Mouse (Mus musculus) lung, embryonic 16.5 days (tissue): ENCODE results near the gene Gm20683. TPM values are rescaled to one million over a fixed set of nuclear protein-coding genes. Genes with fewer than 3 reads are reported as not detected.
A peak's percentile ranks its signal among the peaks of the same experiment; 100 is the strongest.
"Not testable (repeated sequence)": the region's sequence is repeated elsewhere in the genome, so short reads cannot be mapped to it uniquely, and the experiment has no call there.

Experiments used
- ATAC-seq: fragments of 200-750 bp; cut with Nextera tagmentation; 2 replicates; pipeline ENCODE4 v1.8.0; 2017; ENCODE audit warnings: low read depth, mild to moderate bottlenecking, moderate library complexity
- H3K27ac ChIP-seq: fragments of 300-500 bp; sonication (generic); 2 replicates; pipeline ENCODE4 v1.5.1; 2014; ENCODE audit warnings: mild to moderate bottlenecking, control low read depth, low read length
- H3K27me3 ChIP-seq: fragments of 300-500 bp; sonication (generic); 2 replicates; pipeline ENCODE4 v1.6.1; 2014; ENCODE audit warnings: low read depth, low read length, mixed read lengths; ENCODE audit not compliant: control insufficient read depth, insufficient read depth
- H3K36me3 ChIP-seq: fragments of 300-500 bp; sonication (generic); 2 replicates; pipeline ENCODE4 v1.6.1; 2014; ENCODE audit warnings: low read length; ENCODE audit not compliant: control insufficient read depth, insufficient read depth
- H3K4me1 ChIP-seq: fragments of 300-500 bp; sonication (generic); replicated peaks from 2 replicates; pipeline ENCODE4 v1.6.1; 2014; ENCODE audit warnings: low read length, mixed read lengths; ENCODE audit not compliant: control insufficient read depth, insufficient read depth
- H3K4me2 ChIP-seq: fragments of 300-500 bp; sonication (generic); 2 replicates; pipeline ENCODE4 v1.6.1; 2014; ENCODE audit warnings: low read depth, low read length, control low read depth
- H3K4me3 ChIP-seq: fragments of 300-500 bp; sonication (generic); 2 replicates; pipeline ENCODE4 v1.5.1; 2014; ENCODE audit warnings: mild to moderate bottlenecking, low read length, control low read depth
- H3K9ac ChIP-seq: fragments of 300-500 bp; sonication (generic); 2 replicates; pipeline ENCODE4 v1.6.1; 2014; ENCODE audit warnings: low read length, control low read depth
- H3K9me3 ChIP-seq: fragments of 300-500 bp; sonication (generic); 2 replicates; pipeline ENCODE4 v1.6.1; 2016; ENCODE audit warnings: low read length; ENCODE audit not compliant: control insufficient read depth
- WGBS: fragments of 180-500 bp; shearing (Covaris S2); extraction: QIAGEN DNeasy Blood & Tissue Kit; methylation state at CpG from one replicate; pipeline ENCODE4 v1.1.7; 2014; 5-methylcytosine and 5-hydroxymethylcytosine counted together
- polyA plus RNA-seq: library from polyadenylated mRNA; unstranded; fragments of >200 nt; fragmentation: Nextera tagmentation; extraction: Ambion mirVana; gene quantifications from 2 replicates; pipeline ENCODE4 v1.2.1, GENCODE M21; 2015

Gm20683 gene
- polyA plus RNA-seq, 1 experiment from 2014 or later: 1.9 TPM

DNA sequence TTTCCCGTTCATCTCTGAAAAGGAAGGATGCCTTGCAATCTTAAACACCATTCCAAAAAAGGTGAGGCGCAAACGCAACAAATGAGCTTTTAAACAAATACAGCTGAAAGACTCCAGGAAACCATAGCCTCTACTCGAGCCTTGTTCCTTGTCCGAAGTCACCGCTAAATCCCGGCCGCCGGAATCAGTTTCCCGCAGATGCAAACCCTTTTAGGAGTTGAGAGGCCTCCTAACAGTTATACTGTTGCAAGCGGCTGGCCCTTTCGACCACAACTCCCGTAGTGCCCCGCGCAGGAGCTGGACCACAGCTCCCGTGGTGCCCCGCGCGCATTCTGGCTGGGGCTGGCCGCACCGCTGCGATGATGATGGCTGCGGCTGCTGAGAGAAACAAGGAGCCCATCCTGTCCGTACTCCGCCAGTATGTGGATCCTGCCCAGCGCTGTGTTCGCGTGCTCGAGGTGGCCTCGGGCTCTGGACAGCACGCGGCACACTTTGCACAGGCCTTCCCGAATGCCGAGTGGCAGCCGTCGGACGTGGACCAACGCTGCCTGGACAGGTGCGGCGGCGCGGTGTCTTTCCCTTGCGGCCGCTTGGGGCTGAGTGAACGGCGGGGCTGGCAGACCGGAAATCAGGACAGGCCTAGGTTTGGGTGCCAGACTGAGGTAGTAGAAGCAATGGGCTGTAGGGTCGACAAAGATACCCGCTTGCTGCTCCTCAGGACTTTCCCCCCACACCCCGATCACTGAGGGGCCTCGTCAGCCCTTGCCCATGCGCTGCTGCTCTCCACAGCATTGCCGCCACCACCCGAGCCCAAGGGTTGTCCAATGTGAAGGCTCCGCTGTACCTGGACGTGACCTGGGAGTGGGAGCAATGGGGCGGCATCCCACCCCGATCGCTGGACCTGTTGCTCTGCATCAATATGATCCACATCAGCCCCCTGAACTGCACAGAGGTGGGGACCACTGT, 33.9 kb upstream of the Gm20683 start:
- H3K4me3 ChIP-seq: peak overlapping the region; percentile 87
- H3K4me2 ChIP-seq: peak overlapping the region; percentile 91
- H3K9ac ChIP-seq: peak overlapping the region; percentile 85
- H3K27ac ChIP-seq: peak overlapping the region; percentile 92
- H3K27me3 ChIP-seq: no peaks in the 10 kb centered on the region
- no peaks in the 10 kb centered on the region for H3K9me3 ChIP-seq
- under 1% methylated on average over 59 of the region's 59 CpGs for WGBS
- peak; percentile 95 for ATAC-seq
- peaks cover 19% of the 10 kb centered on the region for H3K4me1 ChIP-seq
- H3K36me3 ChIP-seq: peaks cover 2% of the 10 kb centered on the region; the same call in 1 of the 2 replicates

- Histone ChIP-seq H3K27ac (peak within 1 kb of the TSS; percentile 92), H3K4me1 (peaks cover 19% of the 10 kb centered on the region), H3K27me3 (no peaks in the 10 kb centered on the region), H3K9me3 (no peaks in the 10 kb centered on the region), H3K4me2 (peak within 1 kb of the TSS; percentile 91), H3K9ac (peak within 1 kb of the TSS; percentile 85), H3K4me3 (peak within 1 kb of the TSS; percentile 87), H3K36me3 (peaks cover 2% of the 10 kb centered on the region; the same call in 1 of the 2 replicates)
- peak; percentile 85 for ATAC-seq
- under 1% methylated on average over 25 of the region's 25 CpGs for WGBS
Observed at GRCm38 (mm10) chr17:25874721-25875170, 33.2 kb upstream of the Gm20683 start, which contains the start of gene Mettl26. Mettl26 (plus strand) TSS chr17:25875074.

GRCm38 (mm10) chr17:25874148-25874720, 32.7 kb upstream of the Gm20683 start:
- Histone ChIP-seq H3K9ac (peak overlapping the region; percentile 85), H3K4me1 (peaks cover 19% of the 10 kb centered on the region), H3K9me3 (no peaks in the 10 kb centered on the region), H3K27ac (peak overlapping the region; percentile 92), H3K4me3 (peak overlapping the region; percentile 87), H3K27me3 (no peaks in the 10 kb centered on the region), H3K36me3 (no peaks in the 10 kb centered on the region; the same call in 1 of the 2 replicates), H3K4me2 (peak overlapping the region; percentile 91)
- 4% methylated on average over 14 of the region's 14 CpGs for WGBS
- ATAC-seq: no peak

DNA sequence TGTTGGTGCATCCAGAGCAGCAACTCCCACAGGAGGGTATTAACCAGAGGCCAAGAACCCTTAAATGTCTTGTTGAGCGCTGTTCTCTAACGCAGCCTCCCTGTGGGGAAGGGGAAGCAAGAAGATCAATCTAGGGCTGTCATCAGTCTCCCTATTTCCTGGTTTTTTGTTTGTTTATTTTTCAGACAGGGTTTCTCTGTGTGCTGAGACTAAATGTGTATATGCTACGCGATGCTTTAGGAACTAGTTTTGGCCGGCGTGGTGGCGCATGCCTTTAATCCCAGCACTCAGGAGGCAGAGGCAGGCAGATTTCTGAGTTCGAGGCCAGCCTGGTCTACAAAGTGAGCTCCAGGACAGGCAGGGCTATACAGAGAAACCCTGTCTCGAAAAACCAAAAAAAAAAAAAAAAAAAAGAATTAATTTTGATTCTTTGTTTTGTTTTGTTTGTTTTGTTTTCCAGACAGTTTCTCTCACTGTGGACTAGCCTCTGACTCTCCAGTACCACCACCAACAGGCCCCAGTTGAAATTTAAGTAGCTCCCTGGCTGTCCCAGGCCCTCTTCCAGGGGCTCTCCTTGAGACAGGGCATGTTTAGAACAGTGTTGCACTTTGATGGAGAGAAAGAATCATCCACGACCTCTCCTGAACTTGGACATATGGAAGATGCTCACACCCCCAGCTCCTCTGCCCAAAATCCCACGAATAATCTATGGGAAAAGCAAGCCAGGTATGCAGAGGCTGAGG, 32.0 kb upstream of the Gm20683 start:
- no peak overlapping the region for H3K27ac ChIP-seq

GRCm38 (mm10) chr17:25872676-25873075, 31.1 kb upstream of the Gm20683 start:
- ATAC-seq: no peak

More for the DNA sequence above, 32.0 kb upstream of the Gm20683 start:
- Histone ChIP-seq H3K4me2 (peak overlapping the region; percentile 91), H3K4me1 (peaks cover 24% of the 10 kb centered on the region), H3K27me3 (no peaks in the 10 kb centered on the region), H3K36me3 (no peaks in the 10 kb centered on the region; the same call in 1 of the 2 replicates), H3K9ac (peak overlapping the region; percentile 85; the same call in 1 of the 2 replicates), H3K4me3 (peak overlapping the region; percentile 87; the same call in 1 of the 2 replicates), H3K9me3 (no peaks in the 10 kb centered on the region)
- WGBS: 68% methylated on average over 11 of the region's 11 CpGs
- no peak for ATAC-seq

DNA sequence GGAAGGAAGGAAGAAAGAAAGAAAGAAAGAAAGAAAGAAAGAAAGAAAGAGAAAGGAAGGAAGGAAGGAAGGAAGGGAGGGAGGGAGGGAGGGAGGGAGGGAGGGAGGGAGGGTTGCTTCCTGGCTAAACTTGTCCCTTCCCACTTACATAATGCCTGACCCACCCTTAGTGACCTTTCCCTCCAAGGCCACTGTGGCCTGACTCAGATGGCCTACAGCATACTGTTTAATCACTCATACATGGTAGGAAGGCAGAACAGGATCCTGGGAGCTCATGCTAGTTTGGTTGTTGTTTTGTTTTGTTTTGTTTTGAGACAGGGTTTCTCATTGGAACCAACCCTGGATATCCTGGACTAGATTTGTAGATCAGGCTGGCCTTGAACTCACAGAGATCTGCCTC, 30.0 kb upstream of the Gm20683 start:
- H3K4me1 ChIP-seq: peaks cover 24% of the 10 kb centered on the region
- not testable (repeated sequence) for H3K4me3 ChIP-seq, H3K27ac ChIP-seq, H3K27me3 ChIP-seq, H3K9ac ChIP-seq, H3K9me3 ChIP-seq, ATAC-seq, H3K36me3 ChIP-seq, H3K4me2 ChIP-seq

More at GRCm38 (mm10) chr17:25872676-25873075, 31.1 kb upstream of the Gm20683 start:
- Histone ChIP-seq H3K9ac (no peak overlapping the region), H3K27me3 (no peaks in the 10 kb centered on the region), H3K9me3 (no peaks in the 10 kb centered on the region), H3K27ac (no peak overlapping the region), H3K36me3 (no peaks in the 10 kb centered on the region), H3K4me3 (no peak overlapping the region), H3K4me1 (peaks cover 24% of the 10 kb centered on the region), H3K4me2 (no peak overlapping the region)
- 83% methylated on average over 3 of the region's 3 CpGs for WGBS

GRCm38 (mm10) chr17:25869954-25870353, 28.4 kb upstream of the Gm20683 start:
- Histone ChIP-seq H3K9me3 (no peaks in the 10 kb centered on the region), H3K27ac (no peak overlapping the region), H3K9ac (no peak overlapping the region), H3K36me3 (no peaks in the 10 kb centered on the region), H3K4me3 (no peak overlapping the region), H3K4me2 (no peak overlapping the region), H3K27me3 (no peaks in the 10 kb centered on the region), H3K4me1 (peaks cover 16% of the 10 kb centered on the region)
- WGBS: 79% methylated on average over 2 of the region's 2 CpGs
- no peak for ATAC-seq

DNA sequence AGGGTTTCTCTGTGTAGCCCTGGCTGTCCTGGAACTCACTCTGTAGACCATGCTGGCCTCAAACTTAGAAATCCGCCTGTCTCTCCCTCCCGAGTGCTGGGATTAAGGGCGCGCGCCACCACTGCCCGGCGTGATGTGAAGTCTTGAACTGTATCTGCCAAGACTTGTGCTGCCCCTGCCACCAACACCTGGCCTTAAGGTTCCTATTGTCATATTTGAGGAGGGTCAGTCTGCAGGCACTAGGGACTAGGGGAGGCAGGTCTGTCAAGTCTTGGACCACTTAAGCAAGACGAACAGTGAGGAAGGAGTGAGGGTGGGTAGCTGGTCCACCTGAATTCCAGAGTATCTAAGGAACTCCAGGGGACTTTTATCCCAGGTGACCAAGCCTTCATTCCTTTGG, 27.9 kb upstream of the Gm20683 start:
- Histone ChIP-seq H3K27me3 (no peaks in the 10 kb centered on the region), H3K4me3 (no peak overlapping the region), H3K27ac (no peak overlapping the region), H3K9me3 (no peaks in the 10 kb centered on the region), H3K9ac (no peak overlapping the region), H3K4me1 (peaks cover 16% of the 10 kb centered on the region), H3K4me2 (no peak overlapping the region), H3K36me3 (no peaks in the 10 kb centered on the region)
- 83% methylated on average over 8 of the region's 8 CpGs for WGBS
- ATAC-seq: no peak
